Mouse (Mus musculus): ENCODE data around the gene Retnlg. TPM values are rescaled to one million over a fixed set of nuclear protein-coding genes. Genes with fewer than 3 reads are reported as not detected.
"Not testable (repeated sequence)": the region's sequence is repeated elsewhere in the genome, so short reads cannot be mapped to it uniquely, and the experiment has no call there.

The Retnlg gene
- total RNA-seq (2021) = not detected
- long read RNA-seq, experiment 1 = 0 reads
- long read RNA-seq, experiment 2 = 0 reads

DNA sequence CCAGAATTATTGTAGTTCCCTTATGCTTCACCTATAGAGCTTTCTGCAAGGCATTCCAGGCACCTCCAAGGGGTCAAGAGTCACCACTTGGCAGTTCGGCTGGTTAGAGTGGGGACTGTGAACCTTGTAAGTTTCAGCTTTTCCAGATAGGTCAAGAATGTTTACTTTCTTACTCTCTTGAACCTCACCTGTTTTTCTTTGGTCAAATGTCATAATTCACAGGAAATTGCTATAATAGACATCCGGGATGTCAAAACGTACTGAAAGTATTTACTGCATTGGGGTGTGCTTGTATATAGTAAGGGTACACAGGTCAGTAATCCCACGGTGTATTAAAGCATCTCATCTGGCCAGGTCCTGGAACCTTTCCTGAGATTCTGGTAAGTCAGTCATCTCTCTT is at the start of gene Retnlg:
Gene Retnlg (plus strand): TSS at position 301 of the 400 bp plus-strand sequence.
- DNase-seq (ENCODE audit: low spot score in 2 of 2) = no peak

DNA sequence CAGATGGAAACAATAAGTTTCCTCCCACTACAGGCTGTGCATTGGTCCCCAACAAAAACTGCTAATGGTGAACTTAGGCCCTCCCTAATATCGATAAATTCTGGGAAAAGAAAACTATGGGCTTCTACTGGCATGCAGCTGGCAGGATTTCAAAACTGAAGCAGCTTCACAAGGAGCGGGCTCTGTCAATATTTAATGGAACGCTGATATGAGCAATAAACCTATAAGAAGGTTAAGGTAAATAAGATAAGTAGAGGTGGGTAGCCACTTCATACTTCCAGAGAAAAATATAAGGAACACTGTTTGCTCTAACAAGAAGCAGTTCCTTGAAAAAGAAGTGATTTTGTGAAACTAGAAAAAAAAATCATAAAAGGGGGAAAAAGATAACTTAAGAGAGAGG is 45.9 kb upstream of the Retnlg start:
- no peak for DNase-seq (ENCODE audit: low spot score in 2 of 2)

DNA sequence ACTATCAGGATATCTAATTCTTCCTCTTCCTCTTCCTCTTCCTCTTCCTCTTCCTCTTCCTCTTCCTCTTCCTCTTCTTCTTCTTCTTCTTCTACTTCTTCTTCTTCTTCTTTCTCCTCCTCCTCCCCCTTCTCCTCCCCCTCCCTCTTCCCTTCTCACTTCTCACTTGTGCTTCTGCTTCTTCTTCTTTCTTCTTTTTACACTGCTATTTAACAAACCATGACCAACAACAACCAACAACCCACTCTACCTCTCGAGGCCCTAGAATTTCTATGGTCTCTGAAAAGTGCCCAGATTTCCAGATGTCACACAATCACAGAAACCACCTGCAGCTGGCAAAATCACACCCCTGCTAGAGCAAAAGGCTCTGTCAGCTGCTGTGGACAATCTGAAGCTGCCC is 44.8 kb upstream of the Retnlg start:
- no peak for DNase-seq (ENCODE audit: low spot score in 2 of 2)

GRCm38 (mm10) chr16:48829060-48829459 is 43.4 kb upstream of the Retnlg start:
- no peak for DNase-seq (ENCODE audit: low spot score in 2 of 2)

- no peak for DNase-seq (ENCODE audit: low spot score in 2 of 2)
These were observed 40.4 kb upstream of the Retnlg start for GRCm38 (mm10) chr16:48832055-48832454.

DNA sequence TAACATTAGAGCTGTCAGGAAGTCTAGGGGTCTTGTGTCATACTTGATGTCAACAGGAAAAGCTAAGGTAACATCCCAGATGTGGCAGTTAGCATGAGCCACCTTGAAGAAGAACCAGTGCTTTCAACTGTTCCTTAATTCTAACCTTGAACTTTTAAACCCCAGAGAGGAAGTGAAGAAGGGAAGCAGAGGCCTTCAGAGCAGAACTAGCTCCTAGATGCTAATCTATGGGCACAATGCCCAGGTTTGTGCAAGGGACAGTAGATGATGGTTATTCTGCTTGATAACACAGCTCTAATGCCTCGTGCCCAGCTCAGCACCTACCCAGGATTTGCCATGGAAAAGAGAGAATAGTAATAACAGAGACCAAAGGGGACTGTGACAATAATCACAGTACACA is 38.8 kb upstream of the Retnlg start:
- not testable (repeated sequence) for DNase-seq (ENCODE audit: low spot score in 2 of 2)

DNA sequence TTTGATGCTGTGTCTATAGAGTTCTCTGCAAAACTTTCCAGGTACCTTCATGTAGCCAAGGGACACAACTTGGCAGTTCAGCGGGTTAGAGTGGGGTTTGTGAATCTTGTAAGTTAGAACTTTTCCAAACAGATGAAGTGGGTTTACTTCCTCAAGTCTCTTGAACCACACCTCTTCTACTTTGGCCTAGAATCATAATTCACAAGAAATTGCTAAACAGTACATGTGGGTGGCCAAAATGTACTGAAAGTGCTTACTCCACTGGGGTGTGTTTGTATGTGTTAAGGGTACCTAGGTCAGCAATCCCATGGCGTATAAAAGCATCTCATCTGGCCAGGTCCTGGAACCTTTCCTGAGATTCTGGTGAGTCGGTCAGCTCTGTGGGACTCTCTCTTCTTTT is 30.2 kb upstream of the Retnlg start, which contains the start of gene Retnla:
Gene Retnla (plus strand): TSS at position 286 of the 400 bp plus-strand sequence.
- DNase-seq (ENCODE audit: low spot score in 2 of 2) = no peak

GRCm38 (mm10) chr16:48843671-48844386 is 28.6 kb upstream of the Retnlg start:
- DNase-seq (ENCODE audit: low spot score in 2 of 2) = peak; percentile 2 to 7

GRCm38 (mm10) chr16:48865004-48865403 is 7.4 kb upstream of the Retnlg start:
- DNase-seq (ENCODE audit: low spot score in 2 of 2) = not testable (repeated sequence)

GRCm38 (mm10) chr16:48867690-48868089 is 4.7 kb upstream of the Retnlg start:
- DNase-seq (ENCODE audit: low spot score in 2 of 2) = no peak

- DNase-seq (ENCODE audit: low spot score in 2 of 2) = no peak
These were observed 3.8 kb upstream of the Retnlg start for GRCm38 (mm10) chr16:48868663-48869062.

GRCm38 (mm10) chr16:48869671-48870070 is 2.8 kb upstream of the Retnlg start:
- DNase-seq (ENCODE audit: low spot score in 2 of 2) = no peak

GRCm38 (mm10) chr16:48871754-48872153 is 667 bp upstream of the Retnlg start:
- DNase-seq (ENCODE audit: low spot score in 2 of 2) = no peak

- DNase-seq (ENCODE audit: low spot score in 2 of 2) = no peak
These were observed 18.3 kb downstream of the Retnlg start for GRCm38 (mm10) chr16:48890733-48891132.

DNA sequence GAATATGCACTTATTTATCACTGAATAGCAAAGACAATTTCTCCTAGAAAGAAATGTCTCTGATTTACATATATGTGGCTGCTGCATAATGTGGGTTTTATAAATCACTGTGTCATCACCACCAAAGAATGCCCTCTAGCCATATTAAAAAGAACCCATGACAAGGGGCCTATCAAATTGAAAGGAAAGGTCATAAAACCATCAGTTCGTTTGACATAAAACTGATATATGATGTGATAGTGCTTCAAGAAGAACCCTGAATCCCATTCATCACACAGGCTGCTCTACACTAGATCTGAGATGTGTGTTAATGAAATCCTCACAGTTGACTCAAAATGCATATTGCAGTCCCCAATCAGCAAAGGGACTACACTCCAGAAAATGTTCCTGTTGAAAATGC is 27.4 kb downstream of the Retnlg start:
- DNase-seq (ENCODE audit: low spot score in 2 of 2) = no peak

DNA sequence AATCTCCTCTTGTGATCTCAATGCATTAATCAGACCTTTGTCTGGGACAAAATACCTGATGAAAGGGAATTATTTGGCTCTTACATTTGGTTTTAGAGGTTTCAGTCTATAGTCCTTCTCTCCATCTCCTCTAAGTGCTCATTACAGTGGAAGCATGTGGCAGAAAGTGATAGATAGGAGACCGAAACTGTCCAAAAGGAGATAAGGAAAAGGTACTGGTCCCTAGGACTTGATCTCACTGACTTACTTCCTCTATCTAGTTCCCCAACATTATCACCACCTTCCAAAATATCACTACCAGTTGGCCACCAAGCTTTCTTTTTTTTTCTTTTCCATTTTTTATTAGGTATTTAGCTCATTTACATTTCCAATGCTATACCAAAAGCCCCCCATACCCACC is 38.8 kb downstream of the Retnlg start:
- no peak for DNase-seq (ENCODE audit: low spot score in 2 of 2)

- DNase-seq (ENCODE audit: low spot score in 2 of 2) = no peak
These were observed 40.8 kb downstream of the Retnlg start for GRCm38 (mm10) chr16:48913206-48913605.

GRCm38 (mm10) chr16:48923724-48924123 is 51.3 kb downstream of the Retnlg start:
- DNase-seq (ENCODE audit: low spot score in 2 of 2) = no peak

Other genes starting within 250 kb of the Retnlg start
- gene Trat1, start 100.6 kb upstream of the Retnlg start, total RNA-seq (2021) = under 1 TPM in 1 of 2 experiments, not detected in 1; 0.07 TPM
- not detected for gene Retnlb, start 55.8 kb upstream of the Retnlg start, total RNA-seq (2021)
- not detected for gene Retnla, start 30.1 kb upstream of the Retnlg start, total RNA-seq (2021)
- gene Dzip3, start 121.5 kb downstream of the Retnlg start, total RNA-seq (2021) = 10 to 100 TPM; 78.3 to 85.7 TPM
- gene Cip2a, start 121.6 kb downstream of the Retnlg start, total RNA-seq (2021) = 1 to 10 TPM; 2.2 to 3.4 TPM
- gene Myh15, start 184.9 kb downstream of the Retnlg start, total RNA-seq (2021) = under 1 TPM; 0.56 to 0.60 TPM

All from left cerebral cortex, adult 18-20 months (tissue).